Mouse (Mus musculus) thymus, postnatal 14 days (tissue): ENCODE measurements around the gene Acsl3.

ENCODE experiments used
- DNase-seq: peaks from one replicate; pipeline ENCODE4 v3.0.0; 2021

Acsl3 gene

GRCm38 (mm10) chr1:78745230-78745777 is 87.7 kb downstream of the Acsl3 start:
- DNase-seq: no peak
